Mouse (Mus musculus): Measurements from ENCODE around the gene Tppp2. TPM values are rescaled to one million over a fixed set of nuclear protein-coding genes. Genes with fewer than 3 reads are reported as not detected.

Gene Tppp2
- polyA plus RNA-seq, 1 experiment from 2014 or later: not detected

DNA sequence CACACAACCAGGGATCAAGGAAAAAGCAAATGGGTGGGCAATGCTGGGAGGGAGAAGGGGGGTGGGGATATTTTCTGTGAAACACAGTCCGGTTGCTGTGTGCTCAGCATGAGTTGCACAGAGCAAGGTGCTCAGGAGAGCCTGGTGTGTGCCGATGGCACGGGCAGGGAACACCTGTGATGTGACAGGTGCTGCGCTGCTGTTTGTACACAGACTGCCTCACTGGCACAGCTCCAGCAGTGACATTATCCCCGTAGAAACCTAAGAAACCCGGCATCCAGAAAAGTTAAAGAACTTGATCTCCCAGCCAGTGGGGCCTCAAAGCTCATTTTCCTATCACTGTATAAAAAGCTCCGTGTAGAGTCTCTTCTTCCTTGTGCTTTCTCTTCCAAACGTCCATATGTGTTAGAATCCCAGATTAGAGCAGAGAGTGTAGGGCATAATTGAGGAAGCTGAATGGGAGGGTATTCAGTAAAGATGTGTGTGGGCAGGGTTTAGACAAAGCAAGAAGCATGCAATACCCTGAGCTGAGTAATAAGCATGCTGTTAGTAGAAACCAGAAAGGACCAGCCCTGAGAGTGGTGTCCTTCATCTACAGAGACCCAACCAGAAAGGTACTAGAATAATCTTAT, 21.6 kb upstream of the Tppp2 start:
- no peaks in the 10 kb centered on the region for H3K27me3 ChIP-seq (ENCODE audit: insufficient read depth, low read length)
- no peak overlapping the region for H3K27ac ChIP-seq (ENCODE audit: low read depth)
- no peak overlapping the region for H3K9ac ChIP-seq
- H3K9me3 ChIP-seq (ENCODE audit: low read depth, low read length): no peaks in the 10 kb centered on the region
- DNase-seq (no peak), ATAC-seq (ENCODE audit: insufficient read depth) (no peak)
- H3K4me3 ChIP-seq (ENCODE audit: low read depth, low read length): no peak overlapping the region
- TF ChIP-seq CTCF (IDR thresholded peaks at IDR 0.05; ENCODE audit: low read depth): no peak
- H3K4me1 ChIP-seq (ENCODE audit: insufficient read depth): no peaks in the 10 kb centered on the region; the same call in 1 of the 2 replicates
- no peak overlapping the region for H3K4me2 ChIP-seq
- 58% methylated on average over 8 of the region's 8 CpGs for WGBS
- H3K36me3 ChIP-seq (ENCODE audit: insufficient read depth): peaks cover 9% of the 10 kb centered on the region

DNA sequence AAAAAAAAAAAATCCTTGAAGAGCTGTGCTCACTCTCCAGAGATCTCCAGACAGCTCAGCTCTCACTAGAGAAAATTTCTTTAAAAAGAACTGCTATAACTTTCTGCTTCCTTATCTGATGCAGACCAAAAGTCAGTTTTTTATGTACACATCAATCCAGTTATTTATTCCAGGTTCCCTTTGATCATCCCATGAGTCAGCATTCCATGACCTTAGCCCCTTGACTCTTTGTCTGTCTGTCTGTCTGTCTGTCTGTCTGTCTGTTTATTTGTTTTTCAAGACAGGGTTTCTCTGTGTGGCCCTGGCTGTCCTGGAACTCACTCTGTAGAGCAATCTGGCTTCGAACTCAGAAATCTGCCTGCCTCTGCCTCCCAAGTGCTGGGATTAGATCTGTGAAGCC, 18.9 kb upstream of the Tppp2 start:
- H3K9ac ChIP-seq: no peak overlapping the region
- no peak for DNase-seq
- H3K36me3 ChIP-seq (ENCODE audit: insufficient read depth): no peaks in the 10 kb centered on the region
- H3K4me3 ChIP-seq (ENCODE audit: low read depth, low read length): no peak overlapping the region
- H3K4me1 ChIP-seq (ENCODE audit: insufficient read depth): no peaks in the 10 kb centered on the region
- ATAC-seq (ENCODE audit: insufficient read depth): no peak
- no peak for TF ChIP-seq CTCF (IDR thresholded peaks at IDR 0.05; ENCODE audit: low read depth)
- no peaks in the 10 kb centered on the region for H3K27me3 ChIP-seq (ENCODE audit: insufficient read depth, low read length)
- H3K4me2 ChIP-seq: no peak overlapping the region
- H3K9me3 ChIP-seq (ENCODE audit: low read depth, low read length): no peaks in the 10 kb centered on the region
- 81% methylated on average over 1 of the region's 1 CpGs for WGBS
- H3K27ac ChIP-seq (ENCODE audit: low read depth): no peak overlapping the region

DNA sequence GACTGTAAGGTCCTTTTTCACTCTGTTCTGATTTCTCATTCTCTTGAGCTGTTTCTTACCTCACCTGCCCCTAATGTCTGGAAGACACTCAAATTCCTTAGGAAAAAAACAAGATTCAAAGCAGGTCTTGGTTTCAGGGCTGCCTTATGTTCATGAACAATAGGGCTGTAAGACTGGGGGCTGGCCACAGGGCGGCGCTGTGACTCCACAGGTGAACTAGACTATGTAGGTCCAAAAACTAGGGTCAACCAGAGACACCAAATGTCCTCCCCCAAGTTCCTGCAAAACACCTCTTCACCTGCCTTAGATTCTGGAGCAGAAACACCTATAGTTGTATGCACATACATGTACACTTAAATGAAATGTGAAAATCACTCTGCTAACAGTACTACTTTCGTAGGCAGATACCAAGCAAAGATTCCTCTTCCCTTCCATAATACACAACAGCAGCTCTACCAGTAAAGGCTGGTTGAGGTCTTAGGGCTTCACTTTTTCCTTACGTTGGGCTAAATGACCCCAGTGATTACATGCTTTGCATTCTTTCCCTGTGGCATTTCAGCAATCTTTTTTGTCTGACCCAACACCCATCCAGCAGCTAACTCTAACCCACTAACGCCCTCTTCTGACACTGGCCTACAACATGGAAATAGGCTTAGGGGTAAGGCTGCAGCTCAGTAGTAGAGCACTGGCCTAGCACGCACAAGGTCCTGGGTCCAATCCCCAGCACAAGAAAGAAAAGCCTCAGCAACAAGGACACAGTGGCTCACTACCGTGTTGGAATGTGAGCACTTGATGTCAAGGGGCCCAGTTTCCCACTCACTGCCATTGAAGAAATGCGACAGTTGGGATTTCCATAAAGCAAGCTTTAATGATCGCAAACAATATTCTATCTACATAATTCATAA, 15.2 kb upstream of the Tppp2 start:
- peak; percentile 94 for TF ChIP-seq CTCF (IDR thresholded peaks at IDR 0.05; ENCODE audit: low read depth)
- Histone ChIP-seq H3K4me1 (ENCODE audit: insufficient read depth) (no peaks in the 10 kb centered on the region), H3K4me3 (ENCODE audit: low read depth, low read length) (no peak overlapping the region), H3K9ac (no peak overlapping the region), H3K4me2 (no peak overlapping the region), H3K27me3 (ENCODE audit: insufficient read depth, low read length) (no peaks in the 10 kb centered on the region), H3K27ac (ENCODE audit: low read depth) (no peak overlapping the region; the same call in 1 of the 2 replicates), H3K36me3 (ENCODE audit: insufficient read depth) (no peaks in the 10 kb centered on the region), H3K9me3 (ENCODE audit: low read depth, low read length) (no peaks in the 10 kb centered on the region)
- DNase-seq: peak; percentile 88
- ATAC-seq (ENCODE audit: insufficient read depth): peak; percentile 72
- WGBS: 47% methylated on average over 9 of the region's 9 CpGs

DNA sequence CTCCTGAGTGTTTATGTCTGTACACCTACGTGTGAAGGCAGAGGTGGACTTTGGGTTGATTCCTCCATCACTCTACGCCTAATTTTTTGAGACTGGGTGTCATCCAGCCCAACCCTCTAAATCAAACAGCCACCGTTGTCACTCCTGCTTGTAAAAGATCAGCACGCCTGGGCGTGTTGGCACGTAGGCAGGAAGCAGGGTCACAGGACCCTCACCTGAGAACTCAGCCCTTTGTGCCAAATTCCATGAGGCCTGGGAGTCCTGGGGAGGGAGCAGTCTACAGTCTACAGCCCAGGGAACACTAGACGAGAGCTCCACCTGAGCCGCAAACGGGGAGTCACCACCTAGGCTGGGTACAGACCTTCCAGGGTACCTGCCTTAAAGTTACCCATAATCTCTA, 14.4 kb upstream of the Tppp2 start:
- no peak for DNase-seq
- no peaks in the 10 kb centered on the region for H3K36me3 ChIP-seq (ENCODE audit: insufficient read depth)
- no peak overlapping the region for H3K9ac ChIP-seq
- H3K9me3 ChIP-seq (ENCODE audit: low read depth, low read length): no peaks in the 10 kb centered on the region
- ATAC-seq (ENCODE audit: insufficient read depth): peak; percentile 26; the same call in 1 of the 2 replicates
- TF ChIP-seq CTCF (IDR thresholded peaks at IDR 0.05; ENCODE audit: low read depth): no peak
- H3K4me3 ChIP-seq (ENCODE audit: low read depth, low read length): no peak overlapping the region
- WGBS: 71% methylated on average over 9 of the region's 9 CpGs
- H3K4me2 ChIP-seq: no peak overlapping the region
- H3K4me1 ChIP-seq (ENCODE audit: insufficient read depth): no peaks in the 10 kb centered on the region
- H3K27ac ChIP-seq (ENCODE audit: low read depth): no peak overlapping the region
- no peaks in the 10 kb centered on the region for H3K27me3 ChIP-seq (ENCODE audit: insufficient read depth, low read length)

DNA sequence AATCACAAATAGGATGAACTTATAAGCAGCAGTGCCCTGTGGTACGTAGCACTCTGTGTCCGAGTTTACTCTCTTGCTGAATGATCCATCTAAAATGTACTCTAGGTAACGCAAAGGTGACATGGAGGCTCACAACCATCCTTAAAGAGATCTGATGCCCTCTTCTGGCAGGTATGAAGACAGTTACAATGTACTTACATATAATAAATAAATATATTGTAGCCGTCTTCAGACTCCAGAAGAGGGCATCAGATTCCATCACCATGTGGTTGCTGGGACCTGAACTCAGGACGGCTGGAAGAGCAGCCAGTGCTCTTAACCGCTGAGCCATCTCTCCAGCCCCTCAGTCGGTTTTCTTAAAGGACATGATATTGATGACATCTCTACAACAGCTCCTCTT, 13.5 kb upstream of the Tppp2 start:
- no peak overlapping the region for H3K9ac ChIP-seq
- ATAC-seq (ENCODE audit: insufficient read depth) (no peak), DNase-seq (peak; percentile 32)

DNA sequence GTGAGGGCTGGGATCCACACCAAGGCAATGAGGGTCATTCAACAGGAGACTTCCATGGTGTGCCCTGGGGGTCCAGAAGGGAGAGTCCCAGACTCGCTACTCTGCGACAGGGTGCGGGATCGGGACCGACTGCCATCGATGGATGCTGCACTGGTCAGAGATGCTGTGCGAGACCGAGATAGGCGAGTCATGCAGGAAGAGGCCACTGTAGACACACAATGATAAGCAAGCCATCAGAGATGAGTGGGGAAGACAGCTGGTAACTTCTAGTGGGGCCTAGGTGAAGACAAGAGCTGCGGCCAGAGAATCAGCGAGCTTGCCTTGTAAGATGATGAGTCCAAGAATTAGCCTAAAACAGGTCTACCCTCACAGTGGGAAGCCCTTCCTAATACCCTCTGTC, 12.1 kb upstream of the Tppp2 start:
- WGBS: 90% methylated on average over 11 of the region's 11 CpGs
- no peak for TF ChIP-seq CTCF (IDR thresholded peaks at IDR 0.05; ENCODE audit: low read depth)
- H3K4me2 ChIP-seq: no peak overlapping the region
- no peaks in the 10 kb centered on the region for H3K27me3 ChIP-seq (ENCODE audit: insufficient read depth, low read length)
- no peak overlapping the region for H3K9ac ChIP-seq
- DNase-seq: no peak
- H3K4me1 ChIP-seq (ENCODE audit: insufficient read depth): no peaks in the 10 kb centered on the region
- no peak overlapping the region for H3K4me3 ChIP-seq (ENCODE audit: low read depth, low read length)
- no peak for ATAC-seq (ENCODE audit: insufficient read depth)
- H3K36me3 ChIP-seq (ENCODE audit: insufficient read depth): no peaks in the 10 kb centered on the region
- H3K27ac ChIP-seq (ENCODE audit: low read depth): no peak overlapping the region
- no peaks in the 10 kb centered on the region for H3K9me3 ChIP-seq (ENCODE audit: low read depth, low read length)

More for the DNA sequence above, 13.5 kb upstream of the Tppp2 start:
- no peak overlapping the region for H3K4me2 ChIP-seq
- H3K4me1 ChIP-seq (ENCODE audit: insufficient read depth): no peaks in the 10 kb centered on the region
- no peaks in the 10 kb centered on the region for H3K27me3 ChIP-seq (ENCODE audit: insufficient read depth, low read length)
- H3K9me3 ChIP-seq (ENCODE audit: low read depth, low read length): no peaks in the 10 kb centered on the region
- H3K36me3 ChIP-seq (ENCODE audit: insufficient read depth): no peaks in the 10 kb centered on the region
- TF ChIP-seq CTCF (IDR thresholded peaks at IDR 0.05; ENCODE audit: low read depth): peak; percentile 50
- no peak overlapping the region for H3K4me3 ChIP-seq (ENCODE audit: low read depth, low read length)
- WGBS: 57% methylated on average over 7 of the region's 7 CpGs
- no peak overlapping the region for H3K27ac ChIP-seq (ENCODE audit: low read depth)

DNA sequence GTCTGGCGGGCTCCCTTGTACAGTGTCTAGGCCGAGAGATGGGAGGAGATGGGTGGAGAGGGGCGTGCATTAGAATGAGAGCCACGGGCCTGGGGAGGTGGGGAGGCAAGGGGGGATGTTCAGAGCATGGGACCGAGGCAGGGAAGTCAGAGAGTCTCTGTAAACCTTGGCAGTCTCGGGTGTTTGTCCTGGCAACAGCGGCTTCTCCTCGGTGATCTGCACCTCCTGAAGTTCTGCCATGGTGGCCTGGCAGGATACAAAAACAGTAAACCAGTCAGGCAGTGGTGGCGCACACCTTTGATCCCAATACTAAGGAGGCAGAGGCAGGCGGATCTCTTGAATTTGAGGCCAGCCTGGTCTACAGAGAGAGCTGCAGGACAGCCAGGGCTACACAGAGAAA, 6.9 kb upstream of the Tppp2 start:
- Histone ChIP-seq H3K4me3 (ENCODE audit: low read depth, low read length) (no peak overlapping the region), H3K27me3 (ENCODE audit: insufficient read depth, low read length) (no peaks in the 10 kb centered on the region), H3K4me1 (ENCODE audit: insufficient read depth) (peaks cover 6% of the 10 kb centered on the region), H3K27ac (ENCODE audit: low read depth) (no peak overlapping the region), H3K9me3 (ENCODE audit: low read depth, low read length) (no peaks in the 10 kb centered on the region), H3K4me2 (no peak overlapping the region), H3K9ac (no peak overlapping the region), H3K36me3 (ENCODE audit: insufficient read depth) (no peaks in the 10 kb centered on the region)
- ATAC-seq (ENCODE audit: insufficient read depth) (no peak), DNase-seq (no peak)
- WGBS: 81% methylated on average over 10 of the region's 10 CpGs
- no peak for TF ChIP-seq CTCF (IDR thresholded peaks at IDR 0.05; ENCODE audit: low read depth)
